Mouse (Mus musculus) brain, embryonic 14.5 days (tissue): ENCODE data around the gene Actbl2. TPM values are rescaled to one million over a fixed set of nuclear protein-coding genes. Genes with fewer than 3 reads are reported as not detected.

ENCODE experiments used
- DNase-seq: peaks from one replicate; pipeline ENCODE4 v3.0.0-alpha.2; 2011; ENCODE audit warnings: low read depth
- CTCF ChIP-seq: fragments of 200-500 bp; IDR thresholded peaks from 2 replicates; pipeline ENCODE4 v1.5.1; 2012; ENCODE audit warnings: inconsistent platforms, mild to moderate bottlenecking, moderate library complexity, borderline replicate concordance; ENCODE audit not compliant: insufficient read depth, insufficient read length; ENCODE audit errors: extremely low read depth
- POLR2A ChIP-seq: fragments of 200-500 bp; IDR thresholded peaks from 2 replicates; pipeline ENCODE4 v1.6.1; 2012; ENCODE audit warnings: mild to moderate bottlenecking, inconsistent platforms, borderline replicate concordance; ENCODE audit not compliant: poor library complexity, insufficient read depth, insufficient read length, severe bottlenecking; ENCODE audit errors: extremely low read depth
- polyA plus RNA-seq: library from polyadenylated mRNA; depleted of rRNA; stranded (reverse); fragments of >200 nt; gene quantifications from 2 replicates; pipeline ENCODE4 v1.2.3, GENCODE M21; 2012

The Actbl2 gene
- polyA plus RNA-seq, 1 experiment, result 0.03 TPM

GRCm38 (mm10) chr13:111251795-111252194 lies 3.0 kb upstream of the Actbl2 start:
- TF ChIP-seq CTCF, result no peak
- no peak for TF ChIP-seq POLR2A
- no peak for DNase-seq

- DNase-seq, result no peak
- TF ChIP-seq CTCF (no peak), POLR2A (no peak)
Observed at GRCm38 (mm10) chr13:111258016-111258415, 3.2 kb downstream of the Actbl2 start.

DNA sequence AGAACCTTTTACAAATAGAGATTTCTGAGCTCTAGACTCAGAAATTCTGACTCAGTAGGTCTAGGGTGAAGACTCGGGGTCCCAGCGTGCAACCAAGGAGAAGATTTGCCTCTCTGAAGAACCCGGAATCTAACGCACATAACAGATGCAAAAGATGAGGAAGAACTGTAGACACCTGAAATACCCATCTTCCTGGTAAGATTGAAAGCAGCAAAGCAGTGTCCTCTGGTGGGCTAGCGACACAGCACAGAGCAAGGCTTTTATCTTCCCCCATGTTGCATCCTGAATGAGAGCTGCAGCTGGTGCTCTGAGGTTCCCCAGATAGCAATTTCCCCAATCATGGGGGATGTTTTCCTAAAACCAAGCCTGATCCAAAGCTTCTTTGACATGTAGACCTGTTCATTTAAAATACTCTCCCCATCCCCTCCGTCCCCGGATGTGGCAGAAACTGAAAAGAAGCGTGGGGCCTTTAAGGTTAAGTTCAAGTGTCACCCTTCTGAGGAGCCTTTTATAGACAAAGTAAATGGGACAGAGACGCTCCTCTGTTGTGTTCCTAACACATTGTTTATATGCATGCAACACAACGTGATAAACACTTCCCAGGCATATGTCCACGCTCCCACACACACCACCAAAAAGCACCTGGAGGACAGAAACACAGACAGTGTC lies 3.7 kb downstream of the Actbl2 start:
- no peak for DNase-seq
- TF ChIP-seq CTCF (no peak), POLR2A (no peak)

GRCm38 (mm10) chr13:111259093-111259491 lies 4.3 kb downstream of the Actbl2 start:
- peak; percentile 43 for DNase-seq
- TF ChIP-seq CTCF (no peak), POLR2A (no peak)

- DNase-seq, result no peak
- no peak for TF ChIP-seq POLR2A
- TF ChIP-seq CTCF, result no peak
Observed at GRCm38 (mm10) chr13:111259711-111260110, 4.9 kb downstream of the Actbl2 start.

DNA sequence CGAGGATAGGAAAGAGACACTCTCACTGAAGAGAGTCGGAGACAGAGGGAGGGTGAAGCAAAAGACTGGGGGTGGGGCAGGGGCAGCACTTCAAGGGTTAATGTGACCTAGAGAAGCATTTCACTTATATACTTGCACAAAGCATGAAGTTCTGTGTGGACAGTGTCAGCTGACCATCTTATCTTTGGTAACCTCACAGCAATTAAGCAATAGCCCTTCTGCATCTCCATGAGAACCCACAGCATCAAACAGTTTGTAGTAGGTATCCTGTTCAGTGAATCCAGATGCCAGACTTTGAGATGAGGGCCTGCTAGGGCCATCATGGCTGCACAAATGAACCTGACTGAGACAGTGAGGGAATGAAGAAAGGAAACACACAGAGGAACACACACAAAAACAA lies 8.4 kb downstream of the Actbl2 start:
- TF ChIP-seq POLR2A (no peak), CTCF (no peak)
- no peak for DNase-seq

DNA sequence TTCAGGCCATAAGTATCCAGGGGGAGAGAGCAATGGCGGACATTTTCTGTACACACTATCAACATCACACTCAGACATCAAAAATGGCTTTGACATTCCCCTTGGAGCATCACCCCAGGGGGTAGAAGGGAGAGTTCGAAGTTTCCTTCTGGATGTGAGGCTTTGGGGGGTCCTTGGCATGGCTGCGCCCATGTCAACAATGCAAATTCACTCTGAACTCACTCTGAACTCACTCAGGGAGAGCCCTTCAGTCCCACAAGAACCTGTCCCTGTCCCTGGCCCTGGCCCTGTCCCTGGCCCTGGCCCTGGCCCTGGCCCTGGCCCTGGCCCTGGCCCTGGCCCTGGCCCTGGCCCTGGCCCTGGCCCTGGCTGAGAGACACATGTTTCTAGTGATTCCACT lies 8.9 kb downstream of the Actbl2 start:
- no peak for TF ChIP-seq CTCF
- no peak for TF ChIP-seq POLR2A
- no peak for DNase-seq

- DNase-seq, result no peak
- TF ChIP-seq POLR2A (no peak), CTCF (no peak)
Observed at GRCm38 (mm10) chr13:111265231-111266000, 10.6 kb downstream of the Actbl2 start.

DNA sequence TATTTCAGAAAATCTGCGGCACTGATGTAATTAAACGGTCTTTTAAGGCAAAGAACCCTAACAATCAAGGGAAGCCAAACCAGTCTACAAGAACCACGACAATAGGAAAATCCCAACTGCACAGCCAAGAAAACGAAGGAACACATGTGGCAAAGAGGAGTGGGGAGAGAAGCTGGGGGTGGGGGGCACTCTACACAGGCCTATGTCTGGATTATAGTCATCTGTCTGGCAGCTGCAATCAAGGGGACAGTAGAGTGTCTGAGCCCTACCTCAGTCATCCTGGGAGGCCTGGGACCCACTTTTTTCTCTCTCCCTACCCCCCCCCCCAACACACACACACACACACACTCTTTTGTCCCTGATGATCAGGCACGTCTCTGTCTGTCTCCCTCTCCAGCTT lies 12.0 kb downstream of the Actbl2 start:
- DNase-seq, result no peak
- TF ChIP-seq POLR2A (no peak), CTCF (no peak)

- TF ChIP-seq POLR2A (no peak), CTCF (no peak)
- DNase-seq, result no peak
Observed at GRCm38 (mm10) chr13:111268992-111269391, 14.2 kb downstream of the Actbl2 start.

- no peak for DNase-seq
- no peak for TF ChIP-seq CTCF
- TF ChIP-seq POLR2A, result no peak
Observed at GRCm38 (mm10) chr13:111269789-111270335, 15.0 kb downstream of the Actbl2 start.
